Mouse (Mus musculus) megakaryocyte-erythroid progenitor cell, adult 5 weeks (primary cell): ENCODE measurements around the gene Zfp937. TPM values are rescaled to one million over a fixed set of nuclear protein-coding genes. Genes with fewer than 3 reads are reported as not detected.

Experiments used
- polyA plus RNA-seq: library from polyadenylated mRNA; stranded (reverse); fragments of >175 nt; gene quantifications from 2 replicates; pipeline ENCODE4 v1.2.3, GENCODE M21; 2012

The Zfp937 gene
- polyA plus RNA-seq = 0.03 TPM in 1 of 2 replicates, not detected in the other

DNA sequence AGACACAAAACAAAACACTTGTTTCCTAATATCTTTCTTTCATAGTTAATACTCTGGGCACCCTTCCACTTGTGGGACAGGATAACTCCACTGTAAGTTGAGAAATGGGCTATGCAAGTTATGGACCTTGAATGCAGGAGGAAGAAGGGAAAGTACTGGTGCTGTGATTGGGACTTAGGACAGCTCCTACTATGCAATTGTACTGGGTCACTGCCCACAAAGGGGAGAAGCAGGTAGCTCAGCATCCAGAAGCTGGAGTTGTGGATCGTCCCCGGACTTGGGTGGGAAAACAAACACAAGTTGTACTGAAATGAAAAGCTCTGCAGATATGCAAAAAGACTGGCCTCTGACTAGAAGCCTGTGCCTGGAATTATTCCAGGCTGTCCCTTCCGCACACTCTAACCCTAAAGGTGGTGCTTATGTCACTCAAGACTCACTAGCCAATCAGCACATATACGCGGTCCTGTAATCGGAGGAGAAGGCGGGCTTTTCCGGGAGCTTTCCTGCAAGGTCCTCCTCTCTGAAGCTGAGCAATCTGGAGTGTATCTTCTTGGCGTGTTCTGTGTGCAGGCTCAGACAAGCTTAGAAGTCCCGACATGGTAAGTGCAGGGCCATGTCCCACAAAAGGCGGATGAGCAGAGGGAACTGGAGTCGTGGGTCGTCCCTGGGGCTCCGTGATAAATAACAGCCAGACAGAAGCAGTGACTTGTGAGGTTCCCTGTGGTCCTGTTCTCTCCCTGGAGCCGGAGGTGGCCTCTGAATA is at the start of gene Zfp937:
Zfp937 (plus strand) TSS at position 474 of the 763 bp plus-strand sequence.

DNA sequence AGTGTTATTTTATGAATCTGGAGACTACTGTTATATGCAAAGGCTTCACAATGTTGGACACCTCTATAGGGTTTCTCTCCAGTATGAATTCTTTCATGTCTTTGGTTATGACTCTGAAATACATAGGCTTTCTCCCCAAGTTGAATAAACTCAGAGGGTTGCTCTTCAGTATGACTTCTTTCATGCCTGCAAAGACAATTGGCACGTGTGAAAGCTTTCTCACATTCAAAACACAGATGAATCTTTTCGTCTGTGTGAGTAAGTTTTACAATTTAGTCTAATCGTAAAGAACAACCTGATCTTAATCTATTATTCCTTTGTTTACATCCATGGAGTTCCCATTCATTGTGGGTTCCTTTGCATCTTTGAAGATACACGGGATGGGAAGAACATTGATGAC is 38.3 kb upstream of the Zfp937 start, which contains the start of gene Gm10770:
Gm10770 (minus strand) TSS at position 101 of the 400 bp plus-strand sequence.

DNA sequence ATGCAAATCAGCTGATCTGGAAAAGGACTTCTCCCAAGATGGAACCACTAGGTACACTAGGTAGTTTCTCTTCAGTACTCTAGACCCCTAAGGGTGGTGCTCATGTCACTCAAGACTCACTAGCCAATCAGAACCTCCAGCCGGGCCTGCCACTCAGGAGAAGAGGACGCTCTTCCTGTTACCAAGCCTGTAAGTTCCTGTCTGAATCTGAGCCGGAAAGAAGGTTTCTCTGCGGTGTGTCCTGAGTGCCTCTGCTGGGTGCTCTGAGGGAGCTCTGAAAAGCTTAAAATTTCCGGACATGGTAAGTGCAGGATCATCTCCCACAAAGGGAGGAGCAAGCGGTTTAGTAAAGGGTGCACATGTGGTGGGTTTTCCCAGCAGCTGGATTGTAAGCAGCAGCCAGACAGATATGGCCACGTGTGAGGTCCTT is 36.3 kb upstream of the Zfp937 start, which contains the start of gene Gm14139:
Gm14139 (plus strand) TSS at position 186 of the 430 bp plus-strand sequence.

GRCm38 (mm10) chr2:150255491-150255890 is 37.6 kb downstream of the Zfp937 start, which contains the start of gene Gm21994:
Gene Gm21994, minus strand, starts transcription at chr2:150255591.

DNA sequence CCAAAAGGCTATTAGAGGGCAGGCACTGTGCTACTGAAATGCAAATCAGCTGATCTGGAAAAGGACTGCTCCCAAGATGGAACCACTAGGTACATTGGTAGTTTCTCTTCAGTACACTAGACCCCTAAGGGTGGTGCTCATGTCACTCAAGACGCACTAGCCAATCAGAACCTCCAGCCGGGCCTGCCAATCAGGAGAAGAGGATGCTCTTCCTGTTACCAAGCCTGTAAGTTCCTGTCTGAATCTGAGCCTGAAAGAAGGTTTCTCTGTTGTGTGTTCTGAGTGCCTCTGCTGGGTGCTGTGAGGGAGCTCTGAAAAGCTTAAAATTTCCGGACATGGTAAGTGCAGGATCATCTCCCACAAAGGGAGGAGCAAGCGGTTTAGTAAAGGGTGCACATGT is 39.4 kb downstream of the Zfp937 start, which contains the start of gene Gm14124:
Gm14124 (plus strand) TSS at position 227 of the 400 bp plus-strand sequence.

Other genes starting within 250 kb of the Zfp937 start
- gene Zfp120, start 81.4 kb upstream of the Zfp937 start, polyA plus RNA-seq = 0.19 and 0.29 TPM in 2 replicates
- gene Gm10770, start 38.4 kb upstream of the Zfp937 start, polyA plus RNA-seq = not detected in 2 replicates
- not detected in 2 replicates for gene Gm14139, start 36.3 kb upstream of the Zfp937 start, polyA plus RNA-seq
- 0.09 and 0.27 TPM in 2 replicates for gene Gm21994, start 37.5 kb downstream of the Zfp937 start, polyA plus RNA-seq
- gene Gm14124, start 39.4 kb downstream of the Zfp937 start, polyA plus RNA-seq = not detected in 2 replicates
- not detected in 2 replicates for gene Gm10130, start 105.6 kb downstream of the Zfp937 start, polyA plus RNA-seq
- not detected in 2 replicates for gene 3300002I08Rik, start 144.7 kb downstream of the Zfp937 start, polyA plus RNA-seq
- gene Zfp442, start 233.4 kb downstream of the Zfp937 start, polyA plus RNA-seq = 0.22 TPM in 1 of 2 replicates, not detected in the other